Mouse (Mus musculus): ENCODE results near the gene Sp9. TPM values are rescaled to one million over a fixed set of nuclear protein-coding genes. Genes with fewer than 3 reads are reported as not detected.

Gene Sp9
- polyA plus RNA-seq, 1 experiment from 2014 or later = 3.7 TPM

DNA sequence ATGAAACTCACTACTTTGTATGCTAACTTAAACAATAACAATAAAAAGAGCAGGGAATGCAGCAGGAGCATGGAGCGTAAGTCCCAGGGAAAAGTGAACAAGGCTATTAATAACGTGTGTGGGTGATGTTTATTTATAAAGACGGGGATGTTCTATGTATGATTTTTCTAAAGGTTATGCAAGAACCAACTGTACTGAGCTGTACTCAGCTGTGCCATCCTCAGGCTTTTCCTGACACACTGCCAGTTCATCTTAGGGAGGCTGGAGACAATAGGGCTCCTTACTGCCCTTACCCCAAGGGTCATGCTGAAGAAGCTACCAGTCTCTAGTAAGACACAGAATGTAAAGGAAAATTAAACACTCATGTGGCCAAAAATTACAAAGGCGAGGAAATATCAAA lies 19.4 kb downstream of the Sp9 start:
- H3K9me3 ChIP-seq = no peaks in the 10 kb centered on the region
- H3K27ac ChIP-seq = no peak overlapping the region
- H3K4me1 ChIP-seq = no peaks in the 10 kb centered on the region
- ATAC-seq (ENCODE audit: insufficient number of reproducible peaks, insufficient read depth, low FRiP score, low TSS enrichment, low read depth) = no peak
- peaks cover 39% of the 10 kb centered on the region for H3K36me3 ChIP-seq
- no peak overlapping the region for H3K4me2 ChIP-seq
- WGBS = 90% methylated on average over 4 of the region's 4 CpGs
- no peaks in the 10 kb centered on the region for H3K27me3 ChIP-seq
- H3K9ac ChIP-seq = no peak overlapping the region
- no peak overlapping the region for H3K4me3 ChIP-seq

DNA sequence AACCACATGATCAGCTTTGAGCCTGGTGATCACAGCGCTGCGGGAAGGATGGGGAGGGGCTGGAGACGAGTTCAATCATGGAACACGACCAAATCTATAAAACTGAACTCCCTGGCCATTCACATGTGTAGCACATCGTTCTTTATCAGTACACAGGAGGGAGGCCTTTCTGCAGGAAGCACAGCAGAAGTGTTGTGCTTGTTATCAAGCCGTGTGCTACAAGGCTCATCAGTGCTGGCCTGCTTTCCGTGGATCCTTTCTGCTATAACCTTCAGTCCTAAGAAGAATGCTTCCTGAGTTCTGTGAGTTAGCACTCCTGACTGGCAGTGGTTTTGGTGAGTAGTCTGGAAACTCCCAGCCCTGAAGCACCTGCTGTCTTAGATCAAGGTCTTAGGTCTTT lies 23.3 kb downstream of the Sp9 start:
- 80% methylated on average over 7 of the region's 7 CpGs for WGBS

DNA sequence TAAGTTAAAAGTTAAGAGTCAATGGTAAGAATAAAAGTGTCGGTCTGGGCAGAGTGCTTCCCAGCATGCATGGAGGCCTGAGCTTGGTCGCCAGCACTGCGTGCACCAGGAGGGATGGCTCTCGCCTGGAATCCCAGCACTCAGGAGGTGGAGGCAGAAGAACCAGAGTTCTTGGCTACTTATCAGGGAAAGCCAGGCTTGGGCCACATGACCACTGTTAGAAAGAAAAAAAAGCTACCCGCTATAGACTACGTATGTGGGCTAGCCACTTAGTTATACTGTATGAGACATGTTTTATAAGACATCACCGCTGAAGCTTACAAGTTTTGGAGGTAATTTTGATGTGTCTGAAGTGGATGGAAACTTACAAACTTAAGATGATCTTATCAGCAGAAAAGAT lies 26.4 kb downstream of the Sp9 start:
- 87% methylated on average over 7 of the region's 7 CpGs for WGBS
- no peaks in the 10 kb centered on the region for H3K4me1 ChIP-seq
- no peaks in the 10 kb centered on the region for H3K27me3 ChIP-seq
- H3K27ac ChIP-seq = no peak overlapping the region
- ATAC-seq (ENCODE audit: insufficient number of reproducible peaks, insufficient read depth, low FRiP score, low TSS enrichment, low read depth) = no peak
- H3K9me3 ChIP-seq = no peaks in the 10 kb centered on the region
- H3K4me3 ChIP-seq = no peak overlapping the region
- no peak overlapping the region for H3K9ac ChIP-seq
- peaks cover 50% of the 10 kb centered on the region for H3K36me3 ChIP-seq
- H3K4me2 ChIP-seq = no peak overlapping the region

More for the DNA sequence above, 23.3 kb downstream of the Sp9 start:
- no peaks in the 10 kb centered on the region for H3K9me3 ChIP-seq
- H3K27me3 ChIP-seq = no peaks in the 10 kb centered on the region
- no peak overlapping the region for H3K9ac ChIP-seq
- ATAC-seq (ENCODE audit: insufficient number of reproducible peaks, insufficient read depth, low FRiP score, low TSS enrichment, low read depth) = no peak
- no peak overlapping the region for H3K27ac ChIP-seq
- no peaks in the 10 kb centered on the region for H3K4me1 ChIP-seq
- no peak overlapping the region for H3K4me2 ChIP-seq
- peaks cover 44% of the 10 kb centered on the region for H3K36me3 ChIP-seq
- H3K4me3 ChIP-seq = no peak overlapping the region

DNA sequence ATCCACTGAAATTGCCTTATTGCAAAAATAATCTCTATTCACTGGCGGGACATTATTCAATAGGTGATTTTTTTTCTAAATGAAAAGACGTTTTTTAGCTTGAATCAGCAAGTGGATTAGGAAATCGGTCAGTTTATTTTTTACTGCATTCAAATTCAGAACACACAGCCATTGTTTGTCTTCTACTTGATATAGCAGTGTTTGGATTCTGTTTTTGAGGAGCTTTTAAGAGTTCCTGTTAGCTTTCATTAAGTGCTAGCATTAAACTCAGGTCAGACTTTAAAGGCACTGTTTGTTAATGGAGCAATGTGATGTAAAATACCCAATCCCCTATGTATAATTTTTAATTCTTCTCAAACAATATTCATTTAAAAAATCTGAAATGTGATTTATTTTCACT lies 27.1 kb downstream of the Sp9 start:
- H3K27ac ChIP-seq = no peak overlapping the region
- peaks cover 50% of the 10 kb centered on the region for H3K36me3 ChIP-seq
- H3K9me3 ChIP-seq = no peaks in the 10 kb centered on the region
- H3K4me2 ChIP-seq = no peak overlapping the region
- WGBS = 83% methylated on average over 3 of the region's 3 CpGs
- no peaks in the 10 kb centered on the region for H3K4me1 ChIP-seq
- ATAC-seq (ENCODE audit: insufficient number of reproducible peaks, insufficient read depth, low FRiP score, low TSS enrichment, low read depth) = no peak
- no peak overlapping the region for H3K9ac ChIP-seq
- no peaks in the 10 kb centered on the region for H3K27me3 ChIP-seq
- H3K4me3 ChIP-seq = no peak overlapping the region

DNA sequence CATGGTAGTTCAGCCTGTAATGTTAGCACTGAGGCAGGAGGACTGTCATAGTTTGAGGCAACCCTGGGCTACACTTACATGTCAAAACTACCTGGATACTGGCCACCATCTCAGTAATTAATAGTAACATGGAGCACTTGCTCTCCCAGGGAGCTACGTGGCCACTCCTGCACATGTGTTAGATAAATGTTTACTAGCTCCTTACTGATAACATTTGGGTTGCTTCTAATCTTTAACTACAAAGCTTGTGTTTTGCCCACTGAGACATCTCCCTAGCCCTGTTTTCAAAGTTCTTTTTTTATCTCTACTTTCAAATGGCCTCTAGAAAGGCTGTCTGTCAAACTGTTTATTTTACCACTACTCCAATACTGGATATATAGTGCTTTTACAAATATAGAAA lies 30.3 kb downstream of the Sp9 start:
- WGBS = 90% methylated on average over 1 of the region's 1 CpGs
- no peak for ATAC-seq (ENCODE audit: insufficient number of reproducible peaks, insufficient read depth, low FRiP score, low TSS enrichment, low read depth)
- H3K27ac ChIP-seq = no peak overlapping the region
- H3K4me1 ChIP-seq = no peaks in the 10 kb centered on the region
- H3K4me2 ChIP-seq = no peak overlapping the region
- no peak overlapping the region for H3K9ac ChIP-seq
- H3K27me3 ChIP-seq = no peaks in the 10 kb centered on the region
- H3K4me3 ChIP-seq = no peak overlapping the region
- H3K9me3 ChIP-seq = no peaks in the 10 kb centered on the region
- H3K36me3 ChIP-seq = peaks cover 59% of the 10 kb centered on the region

DNA sequence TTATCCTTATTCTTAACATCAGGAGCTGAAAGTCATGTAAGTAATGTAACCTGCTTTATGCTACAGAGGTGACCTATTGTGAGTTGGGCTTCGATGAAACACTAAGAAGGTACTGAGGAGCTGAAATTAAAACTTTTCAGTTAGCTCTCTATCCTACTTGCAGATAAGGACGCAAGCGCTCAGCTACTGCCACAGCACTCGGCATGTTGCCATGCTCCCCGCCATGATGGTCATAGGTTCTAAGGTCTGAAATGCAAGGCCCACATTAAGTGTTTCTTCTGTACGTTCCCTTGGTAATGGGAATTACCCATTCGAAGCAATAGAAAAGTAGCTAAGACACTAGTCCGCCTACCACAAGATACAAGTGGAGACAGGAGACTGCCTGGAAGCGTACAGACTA lies 31.0 kb downstream of the Sp9 start:
- 93% methylated on average over 9 of the region's 9 CpGs for whole genome bisulfite sequencing
- Histone ChIP-seq H3K4me2 (no peak overlapping the region), H3K9ac (no peak overlapping the region), H3K4me1 (no peaks in the 10 kb centered on the region), H3K9me3 (no peaks in the 10 kb centered on the region), H3K36me3 (peaks cover 60% of the 10 kb centered on the region), H3K4me3 (no peak overlapping the region), H3K27me3 (no peaks in the 10 kb centered on the region), H3K27ac (no peak overlapping the region)
- no peak for ATAC-seq (ENCODE audit: insufficient number of reproducible peaks, insufficient read depth, low FRiP score, low TSS enrichment, low read depth)

DNA sequence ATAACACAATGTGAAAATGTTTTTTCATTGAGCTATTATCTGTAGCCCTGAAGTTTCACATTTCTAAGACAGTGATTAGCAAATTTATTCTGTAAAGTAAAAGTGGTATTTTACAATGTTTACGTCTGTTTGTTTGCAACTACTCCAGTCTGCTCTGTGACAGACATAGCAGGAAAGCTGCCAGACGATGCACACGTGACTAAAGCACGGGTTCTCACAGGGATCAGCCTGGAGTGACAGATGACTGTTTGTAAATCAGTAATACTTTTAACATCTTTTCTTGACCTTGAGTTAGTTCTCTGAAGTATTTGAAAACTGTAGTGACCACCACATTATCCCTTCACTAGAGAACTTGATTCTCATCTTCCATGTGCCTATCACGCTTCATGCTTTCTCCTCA lies 32.8 kb downstream of the Sp9 start:
- ATAC-seq (ENCODE audit: insufficient number of reproducible peaks, insufficient read depth, low FRiP score, low TSS enrichment, low read depth) = no peak
- Histone ChIP-seq H3K9me3 (no peaks in the 10 kb centered on the region), H3K9ac (no peak overlapping the region), H3K4me2 (no peak overlapping the region), H3K36me3 (peaks cover 71% of the 10 kb centered on the region), H3K27me3 (no peaks in the 10 kb centered on the region), H3K4me3 (no peak overlapping the region), H3K4me1 (no peaks in the 10 kb centered on the region), H3K27ac (no peak overlapping the region)
- WGBS = 91% methylated on average over 5 of the region's 5 CpGs

DNA sequence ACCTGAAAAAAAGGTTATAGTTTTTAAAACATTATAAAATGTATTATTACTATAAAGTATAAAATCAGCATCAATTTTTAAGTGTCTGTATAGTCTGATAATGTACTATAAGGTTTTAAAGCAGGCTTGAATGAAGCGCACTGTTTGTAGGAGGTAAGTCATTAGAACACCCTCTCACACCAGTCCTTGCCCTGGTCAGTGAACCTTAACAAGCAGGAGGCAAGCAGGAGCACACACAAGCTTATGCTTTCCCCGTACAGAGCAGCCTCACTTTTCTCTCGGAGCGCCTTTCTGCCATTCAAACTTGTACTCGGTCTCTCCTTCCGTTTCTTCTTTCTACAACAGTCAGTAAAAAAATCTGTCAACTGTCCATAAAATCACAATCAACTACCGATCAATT lies 34.3 kb downstream of the Sp9 start:
- Histone ChIP-seq H3K27me3 (no peaks in the 10 kb centered on the region), H3K9me3 (no peaks in the 10 kb centered on the region), H3K36me3 (peaks cover 73% of the 10 kb centered on the region), H3K4me3 (no peak overlapping the region), H3K9ac (no peak overlapping the region), H3K4me1 (peaks cover 2% of the 10 kb centered on the region), H3K27ac (no peak overlapping the region), H3K4me2 (no peak overlapping the region)
- no peak for ATAC-seq (ENCODE audit: insufficient number of reproducible peaks, insufficient read depth, low FRiP score, low TSS enrichment, low read depth)
- WGBS = 88% methylated on average over 7 of the region's 7 CpGs

DNA sequence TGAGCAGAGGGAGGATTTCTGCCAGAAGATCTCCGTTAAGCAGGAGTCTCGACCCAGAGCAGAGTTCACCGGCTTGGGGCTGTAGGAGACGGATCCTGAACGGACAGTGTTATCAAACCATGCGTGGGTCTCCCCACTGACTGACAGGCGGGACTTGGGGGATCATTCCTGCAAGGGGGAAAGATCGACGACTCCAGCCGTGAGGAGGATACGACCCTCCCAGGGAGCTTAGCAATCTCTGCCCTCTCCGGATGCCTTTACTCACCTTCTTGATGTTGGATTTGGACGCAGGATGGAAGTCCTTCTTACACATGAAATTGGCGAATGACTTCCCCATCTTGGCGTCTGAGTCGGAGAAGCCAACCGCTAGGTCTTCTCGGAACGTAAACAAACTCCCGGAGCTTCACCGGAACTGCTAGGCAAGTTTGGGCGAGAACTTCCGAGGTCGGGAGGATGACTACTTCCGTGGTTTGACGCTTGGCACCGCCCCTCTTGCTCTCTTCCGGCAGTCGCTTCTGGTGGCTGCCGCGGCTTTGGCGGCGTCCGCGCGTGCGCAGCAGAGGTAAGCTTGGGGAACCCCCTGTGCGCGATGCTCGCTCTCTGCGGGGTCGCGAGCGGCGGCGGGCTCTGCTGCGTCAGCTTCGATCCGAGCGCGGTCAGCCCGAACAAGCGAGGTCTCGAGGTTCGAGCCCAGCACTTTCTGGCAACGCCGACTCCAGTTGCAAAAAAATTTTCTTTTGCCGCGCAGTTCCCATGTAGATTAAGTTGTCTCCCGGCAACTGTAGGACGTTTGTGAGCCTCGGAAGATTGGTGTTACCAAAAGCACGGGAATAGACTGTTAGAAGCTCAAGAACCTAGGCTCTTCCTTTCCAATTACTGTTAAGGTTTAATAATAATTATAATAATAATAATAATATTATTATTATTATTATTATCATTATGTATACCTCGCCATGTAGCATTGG lies 40.7 kb downstream of the Sp9 start, which contains the start of the genes Scrn3 and Cir1:
Gene Scrn3 (plus strand): TSS at position 450 of the 965 bp plus-strand sequence.
Gene Cir1 (minus strand): TSS at position 550 of the 965 bp plus-strand sequence.
- Histone ChIP-seq H3K4me2 (peak within 1 kb of the TSS; percentile 92), H3K27me3 (no peaks in the 10 kb centered on the region), H3K27ac (peak within 1 kb of the TSS; percentile 88), H3K9ac (peak within 1 kb of the TSS; percentile 82), H3K4me1 (peaks cover 13% of the 10 kb centered on the region), H3K36me3 (peaks cover 28% of the 10 kb centered on the region), H3K9me3 (no peaks in the 10 kb centered on the region), H3K4me3 (peak within 1 kb of the TSS; percentile 68)
- under 1% methylated on average over 64 of the region's 64 CpGs for WGBS
- peak; percentile 92 for ATAC-seq (ENCODE audit: insufficient number of reproducible peaks, insufficient read depth, low FRiP score, low TSS enrichment, low read depth)

DNA sequence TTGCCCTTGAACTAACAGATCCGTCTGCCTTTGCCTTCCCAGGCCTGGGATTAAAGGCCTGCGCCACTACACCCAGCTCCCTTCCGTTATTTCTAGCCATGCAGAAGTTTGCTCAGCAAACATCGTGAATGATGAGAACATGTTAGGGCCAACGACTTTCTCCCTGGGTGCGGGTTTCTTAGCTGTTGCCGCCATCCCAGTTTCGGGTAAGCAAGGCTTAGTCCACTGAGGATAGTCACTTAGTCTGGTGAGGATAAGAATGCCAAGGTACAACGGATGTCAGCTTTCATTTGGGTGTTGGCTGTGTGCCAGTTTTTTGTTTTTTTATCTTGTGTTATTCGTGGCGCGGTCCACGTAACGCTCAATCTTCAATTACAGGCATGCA lies 41.4 kb downstream of the Sp9 start:
- peaks cover 24% of the 10 kb centered on the region for H3K36me3 ChIP-seq
- WGBS = 33% methylated on average over 14 of the region's 14 CpGs
- no peak; the same call in 1 of the 2 replicates for ATAC-seq (ENCODE audit: insufficient number of reproducible peaks, insufficient read depth, low FRiP score, low TSS enrichment, low read depth)
- peak overlapping the region; percentile 88; the same call in 1 of the 2 replicates for H3K27ac ChIP-seq
- H3K4me2 ChIP-seq = peak overlapping the region; percentile 92
- H3K4me1 ChIP-seq = peaks cover 13% of the 10 kb centered on the region
- H3K27me3 ChIP-seq = no peaks in the 10 kb centered on the region
- no peaks in the 10 kb centered on the region for H3K9me3 ChIP-seq
- peak overlapping the region; percentile 78 for H3K9ac ChIP-seq
- peak overlapping the region; percentile 68 for H3K4me3 ChIP-seq

DNA sequence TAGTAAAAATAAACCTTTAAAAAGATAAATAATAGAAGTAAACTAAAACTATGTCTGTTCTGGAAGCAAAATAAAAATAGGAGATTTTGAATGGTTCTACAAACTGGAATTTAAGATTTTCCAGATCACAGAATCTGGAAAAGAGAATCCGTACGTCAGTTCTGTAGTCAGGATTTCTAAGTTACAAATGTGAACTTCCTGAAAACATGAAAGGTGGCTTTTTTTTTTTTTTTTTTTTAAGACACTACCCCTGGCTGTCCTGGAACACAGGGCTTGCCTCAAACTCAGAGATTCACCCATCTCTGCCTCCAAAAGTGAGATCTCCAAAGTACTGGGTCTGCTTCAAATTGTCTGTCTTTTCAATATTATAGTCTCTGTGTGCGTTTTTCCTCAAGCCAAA lies 42.6 kb downstream of the Sp9 start:
- H3K27me3 ChIP-seq = no peaks in the 10 kb centered on the region
- no peak for ATAC-seq (ENCODE audit: insufficient number of reproducible peaks, insufficient read depth, low FRiP score, low TSS enrichment, low read depth)
- H3K27ac ChIP-seq = no peak overlapping the region
- WGBS = 87% methylated on average over 3 of the region's 3 CpGs
- H3K9ac ChIP-seq = no peak overlapping the region
- H3K4me1 ChIP-seq = peaks cover 13% of the 10 kb centered on the region
- H3K4me3 ChIP-seq = no peak overlapping the region
- H3K9me3 ChIP-seq = no peaks in the 10 kb centered on the region
- H3K36me3 ChIP-seq = peaks cover 16% of the 10 kb centered on the region
- no peak overlapping the region for H3K4me2 ChIP-seq

DNA sequence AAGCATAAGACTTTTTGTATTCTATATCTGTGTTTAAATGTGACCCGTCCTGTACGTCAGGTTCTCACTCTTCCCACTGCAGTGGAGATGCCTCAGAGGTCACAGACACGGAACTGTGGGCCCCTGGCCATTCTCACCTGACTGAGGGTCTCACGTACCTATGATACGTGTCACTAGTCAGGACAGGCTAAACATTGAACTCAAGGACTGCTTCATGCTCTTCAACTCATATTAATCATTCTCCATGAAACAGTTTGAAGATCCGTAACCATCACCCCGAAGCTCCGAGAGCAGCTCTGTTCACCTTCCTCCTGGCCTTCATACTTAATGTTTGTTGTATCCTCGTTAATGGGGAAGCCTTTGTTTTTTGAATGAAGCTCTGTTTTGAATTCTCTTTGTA lies 45.7 kb downstream of the Sp9 start:
- ATAC-seq (ENCODE audit: insufficient number of reproducible peaks, insufficient read depth, low FRiP score, low TSS enrichment, low read depth) = no peak
- no peak overlapping the region for H3K4me2 ChIP-seq
- H3K36me3 ChIP-seq = peaks cover 8% of the 10 kb centered on the region; the same call in 1 of the 2 replicates
- H3K9me3 ChIP-seq = no peaks in the 10 kb centered on the region
- no peak overlapping the region for H3K9ac ChIP-seq
- WGBS = 92% methylated on average over 9 of the region's 9 CpGs
- H3K27ac ChIP-seq = no peak overlapping the region
- no peaks in the 10 kb centered on the region for H3K27me3 ChIP-seq
- peaks cover 6% of the 10 kb centered on the region for H3K4me1 ChIP-seq
- no peak overlapping the region for H3K4me3 ChIP-seq

All from embryonic facial prominence, embryonic 13.5 days (tissue).